Mouse (Mus musculus) testis, adult 2 months (tissue): ENCODE data around the gene Alox5. TPM values are rescaled to one million over a fixed set of nuclear protein-coding genes. Genes with fewer than 3 reads are reported as not detected.

Experiments used
- H3K27ac ChIP-seq: fragments of 200-500 bp; 2 replicates; pipeline ENCODE4 v1.5.1; 2012; ENCODE audit warnings: low read depth, low read length; ENCODE audit not compliant: control insufficient read depth, insufficient read depth
- H3K27me3 ChIP-seq: fragments of 200-500 bp; 2 replicates; pipeline ENCODE4 v1.6.1; 2012; ENCODE audit warnings: mild to moderate bottlenecking, low read length, moderate library complexity; ENCODE audit not compliant: control insufficient read depth, insufficient read depth
- H3K36me3 ChIP-seq: fragments of 200-500 bp; 2 replicates; pipeline ENCODE4 v1.6.1; 2012; ENCODE audit warnings: mild to moderate bottlenecking, low read length; ENCODE audit not compliant: control insufficient read depth, insufficient read depth
- H3K4me1 ChIP-seq: fragments of 200-500 bp; 2 replicates; pipeline ENCODE4 v1.6.1; 2012; ENCODE audit warnings: low read length; ENCODE audit not compliant: control insufficient read depth, insufficient read depth
- H3K4me3 ChIP-seq: fragments of 200-500 bp; 2 replicates; pipeline ENCODE4 v1.5.1; 2012; ENCODE audit warnings: low read depth, mild to moderate bottlenecking, low read length, moderate library complexity, mixed read lengths; ENCODE audit not compliant: control insufficient read depth
- CTCF ChIP-seq: fragments of 200-500 bp; IDR thresholded peaks from 2 replicates; pipeline ENCODE4 v1.5.1; 2012; ENCODE audit warnings: low read depth, mild to moderate bottlenecking, inconsistent platforms, low read length, moderate library complexity; ENCODE audit not compliant: control insufficient read depth, insufficient read depth, insufficient replicate concordance
- POLR2A ChIP-seq: fragments of 200-500 bp; IDR thresholded peaks from 2 replicates; pipeline ENCODE4 v1.6.1; 2012; ENCODE audit warnings: low read depth, mild to moderate bottlenecking, inconsistent platforms, low read length, moderate library complexity; ENCODE audit not compliant: control insufficient read depth
- polyA plus RNA-seq: library from polyadenylated mRNA; depleted of rRNA; stranded (reverse); fragments of >200 nt; gene quantifications from 2 replicates; pipeline ENCODE4 v1.2.3, GENCODE M21; 2012

Alox5 gene
- polyA plus RNA-seq, 1 experiment = 2.2 TPM

DNA sequence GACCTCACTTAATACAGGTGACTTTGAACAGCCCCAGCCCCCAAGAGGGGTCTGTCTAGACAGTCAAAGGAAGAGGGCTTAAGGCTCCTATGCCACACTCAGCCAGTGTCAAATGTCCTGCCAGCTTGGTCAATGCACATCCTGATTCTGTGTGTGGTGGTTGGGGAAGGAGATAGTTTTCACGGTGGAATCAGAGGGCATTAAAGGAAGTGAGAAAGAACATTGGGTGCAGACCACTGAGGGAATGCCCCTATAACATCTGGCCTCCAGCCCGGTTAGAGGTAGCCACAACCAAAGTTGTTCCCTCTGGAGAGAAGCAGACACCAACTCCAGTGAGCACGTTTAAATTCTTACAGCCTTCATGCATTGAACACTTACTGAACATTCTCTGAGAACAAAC lies 33.4 kb downstream of the Alox5 start:
- Histone ChIP-seq H3K27ac (no peak overlapping the region), H3K4me1 (no peaks in the 10 kb centered on the region), H3K4me3 (no peak overlapping the region), H3K36me3 (no peaks in the 10 kb centered on the region), H3K27me3 (no peaks in the 10 kb centered on the region)
- no peak for TF ChIP-seq POLR2A
- no peak for TF ChIP-seq CTCF

- Histone ChIP-seq H3K27me3 (no peaks in the 10 kb centered on the region), H3K27ac (no peak overlapping the region), H3K4me3 (no peak overlapping the region), H3K4me1 (no peaks in the 10 kb centered on the region), H3K36me3 (no peaks in the 10 kb centered on the region)
- TF ChIP-seq CTCF (no peak), POLR2A (no peak)
Observed at GRCm38 (mm10) chr6:116423664-116424063, 37.3 kb downstream of the Alox5 start.

DNA sequence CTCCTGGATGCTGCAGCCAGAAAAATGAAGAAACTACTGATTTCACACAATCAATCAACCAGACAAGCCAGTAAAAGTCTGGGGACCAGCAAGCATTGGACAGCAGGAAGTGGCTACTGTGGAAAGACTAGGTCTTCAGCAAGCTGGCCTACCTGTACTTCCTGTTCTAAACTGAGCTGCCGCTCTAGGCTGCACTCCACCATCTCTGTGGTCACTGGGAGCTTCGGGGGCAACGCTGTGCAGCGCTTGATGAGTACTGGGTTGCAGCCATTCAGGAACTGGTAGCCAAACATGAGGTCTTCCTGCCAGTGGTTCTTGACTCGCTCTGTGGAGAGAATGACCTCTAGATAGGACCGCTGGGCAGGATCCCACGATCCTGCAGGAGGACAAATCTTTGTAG lies 38.0 kb downstream of the Alox5 start:
- H3K27me3 ChIP-seq = no peaks in the 10 kb centered on the region
- no peaks in the 10 kb centered on the region for H3K36me3 ChIP-seq
- H3K4me1 ChIP-seq = no peaks in the 10 kb centered on the region
- no peak for TF ChIP-seq POLR2A
- no peak for TF ChIP-seq CTCF
- no peak overlapping the region for H3K4me3 ChIP-seq
- no peak overlapping the region for H3K27ac ChIP-seq

DNA sequence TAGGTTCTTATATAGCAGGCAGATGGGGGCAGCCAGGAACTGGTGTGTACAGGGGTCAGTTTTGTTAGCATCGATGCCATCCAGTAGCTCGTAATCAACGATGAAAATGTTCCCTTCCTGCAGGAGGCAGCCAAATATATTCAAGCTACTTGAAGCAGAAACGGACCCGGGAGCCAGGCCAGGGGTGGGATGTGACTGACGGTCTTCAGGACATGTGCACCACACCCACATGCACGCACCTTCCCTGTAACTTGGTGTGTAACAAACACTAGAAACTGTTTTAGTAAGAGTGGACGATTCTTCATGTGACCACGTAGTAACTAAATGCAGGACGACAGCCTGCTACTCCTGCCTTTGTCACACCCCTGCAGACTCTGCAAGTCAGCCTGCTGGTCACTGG lies 40.7 kb downstream of the Alox5 start:
- Histone ChIP-seq H3K27me3 (no peaks in the 10 kb centered on the region), H3K4me1 (no peaks in the 10 kb centered on the region), H3K4me3 (no peak overlapping the region), H3K27ac (no peak overlapping the region), H3K36me3 (no peaks in the 10 kb centered on the region)
- TF ChIP-seq CTCF (no peak), POLR2A (no peak)

DNA sequence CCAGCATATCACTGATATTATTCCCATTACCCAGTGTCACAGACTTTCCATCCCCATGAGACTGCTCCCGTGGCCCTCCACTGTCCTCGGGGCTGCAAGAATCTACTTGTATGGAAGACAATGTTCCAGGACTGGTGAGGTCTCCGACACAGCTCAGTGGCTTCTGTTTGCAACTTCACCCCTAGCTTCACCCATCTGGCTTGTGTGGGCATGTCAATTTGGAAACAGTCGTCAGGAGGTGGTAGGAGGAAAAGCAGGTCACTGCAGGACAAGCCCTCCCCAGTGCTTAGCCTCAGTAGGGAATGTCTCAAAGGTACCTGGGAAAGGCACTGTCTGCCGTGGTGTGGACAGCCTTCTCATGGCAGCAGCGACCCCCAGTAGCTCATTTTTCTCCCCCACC lies 41.3 kb downstream of the Alox5 start:
- TF ChIP-seq CTCF = no peak
- no peak for TF ChIP-seq POLR2A
- Histone ChIP-seq H3K27me3 (no peaks in the 10 kb centered on the region), H3K36me3 (no peaks in the 10 kb centered on the region), H3K4me3 (no peak overlapping the region), H3K27ac (no peak overlapping the region), H3K4me1 (no peaks in the 10 kb centered on the region)

DNA sequence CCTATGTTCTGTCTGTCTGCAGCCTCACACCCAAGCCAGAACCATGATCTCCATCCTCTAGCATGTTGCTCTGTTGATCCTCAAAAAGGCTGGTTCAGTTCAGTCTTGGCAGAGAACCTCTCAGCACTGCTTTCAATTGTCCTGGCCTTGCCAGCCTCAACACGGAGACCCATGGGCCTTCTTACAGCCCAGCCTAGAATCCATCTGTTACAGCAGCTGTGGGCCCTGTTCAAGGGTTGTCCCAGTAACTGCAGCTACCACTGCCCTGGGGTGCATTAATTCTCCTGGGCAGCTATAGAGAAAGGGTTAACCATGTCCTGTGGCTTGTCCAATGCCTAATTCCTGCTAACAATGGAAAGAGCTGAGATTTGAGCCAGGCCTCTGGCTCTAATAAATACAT lies 42.5 kb downstream of the Alox5 start:
- no peaks in the 10 kb centered on the region for H3K4me1 ChIP-seq
- no peaks in the 10 kb centered on the region for H3K27me3 ChIP-seq
- H3K4me3 ChIP-seq = no peak overlapping the region
- H3K36me3 ChIP-seq = no peaks in the 10 kb centered on the region
- no peak overlapping the region for H3K27ac ChIP-seq
- no peak for TF ChIP-seq CTCF
- TF ChIP-seq POLR2A = no peak

DNA sequence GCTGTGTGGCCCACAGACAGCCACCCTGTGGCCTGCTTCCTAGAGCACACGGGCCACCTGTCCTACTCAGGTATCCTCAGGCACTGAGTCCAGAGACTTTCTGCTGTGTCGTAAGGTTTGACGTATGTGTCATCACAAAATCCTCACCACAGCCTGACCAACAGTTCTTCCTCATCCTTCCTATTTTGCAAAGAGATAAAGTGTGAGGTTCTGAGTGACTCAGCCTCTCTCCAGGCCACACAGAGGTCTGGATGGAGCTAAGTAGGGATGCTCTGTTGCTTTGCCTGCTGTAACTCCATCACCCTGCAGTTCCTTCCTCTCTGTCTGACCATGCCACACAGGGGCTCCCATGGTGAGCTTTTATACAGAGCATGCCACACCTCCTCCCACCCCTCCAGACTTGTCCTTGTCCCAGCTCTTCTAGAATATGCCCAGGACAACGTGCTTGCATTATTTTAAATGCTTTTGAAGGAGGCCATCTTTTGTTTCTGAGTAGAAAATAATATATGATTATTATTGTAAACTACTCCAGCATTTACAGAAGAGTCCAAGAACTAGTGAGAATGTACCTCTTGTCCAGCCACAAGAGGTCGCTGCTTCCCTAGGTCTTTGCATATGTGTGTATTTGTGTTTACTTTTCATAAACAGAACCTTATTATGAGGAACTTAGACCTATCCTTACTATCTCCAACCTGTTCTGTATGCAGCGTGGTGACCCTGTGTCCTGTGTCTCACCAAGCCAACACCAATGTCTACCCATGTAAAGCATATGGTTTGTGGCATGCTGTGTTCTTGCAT lies 43.3 kb downstream of the Alox5 start:
- Histone ChIP-seq H3K4me3 (no peak overlapping the region), H3K27ac (no peak overlapping the region), H3K36me3 (no peaks in the 10 kb centered on the region), H3K27me3 (no peaks in the 10 kb centered on the region), H3K4me1 (no peaks in the 10 kb centered on the region)
- TF ChIP-seq POLR2A = no peak
- TF ChIP-seq CTCF = no peak

DNA sequence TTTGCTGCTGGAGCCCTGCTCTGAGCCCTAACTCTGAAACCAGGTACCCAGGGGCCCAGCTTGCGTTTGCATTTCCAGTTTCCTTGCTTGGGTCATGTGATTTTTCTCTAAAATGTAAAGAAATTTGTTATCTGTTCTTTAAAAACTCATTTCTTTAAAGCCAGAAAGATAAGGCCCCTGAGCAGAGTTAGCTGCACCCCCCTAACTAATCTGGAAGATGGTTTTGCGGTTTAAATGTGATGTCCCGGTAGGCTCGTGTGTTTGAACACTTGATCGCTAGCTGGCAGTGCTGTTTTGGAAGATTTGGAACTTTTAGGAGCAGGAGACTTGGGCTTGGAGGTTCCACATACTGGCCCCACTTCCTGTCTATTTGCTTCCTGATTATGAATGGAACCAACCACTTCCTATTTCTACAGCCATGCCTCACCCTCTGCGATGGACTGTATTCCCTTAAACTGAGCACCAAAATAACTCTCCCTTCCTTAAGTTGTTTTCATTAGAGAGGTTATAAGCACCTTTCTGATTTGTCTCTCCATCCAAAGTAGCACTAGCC lies 44.9 kb downstream of the Alox5 start:
- Histone ChIP-seq H3K36me3 (no peaks in the 10 kb centered on the region), H3K27ac (no peak overlapping the region), H3K27me3 (no peaks in the 10 kb centered on the region), H3K4me3 (no peak overlapping the region), H3K4me1 (no peaks in the 10 kb centered on the region)
- TF ChIP-seq CTCF = no peak
